Mouse (Mus musculus): ENCODE measurements around the gene Ran.
"Not testable (repeated sequence)": the region's sequence is repeated elsewhere in the genome, so short reads cannot be mapped to it uniquely, and the experiment has no call there.

Gene Ran

GRCm38 (mm10) chr5:129019497-129020299 lies at the start of gene Ran:
Ran (plus strand) TSS chr5:129020069.
- DNase-seq (ENCODE audit: low read depth) = peak; percentile 88

- no peak for DNase-seq (ENCODE audit: low read depth)
Observed at GRCm38 (mm10) chr5:128970878-128971277, 49.0 kb upstream of the Ran start.

GRCm38 (mm10) chr5:128971298-128971697 lies 48.6 kb upstream of the Ran start:
- DNase-seq (ENCODE audit: low read depth) = peak; percentile 33

GRCm38 (mm10) chr5:128976266-128976665 lies 43.6 kb upstream of the Ran start:
- DNase-seq (ENCODE audit: low read depth) = no peak

GRCm38 (mm10) chr5:128977466-128977865 lies 42.4 kb upstream of the Ran start:
- not testable (repeated sequence) for DNase-seq (ENCODE audit: low read depth)

- DNase-seq (ENCODE audit: low read depth) = no peak
Observed at GRCm38 (mm10) chr5:128978957-128979356, 40.9 kb upstream of the Ran start.

GRCm38 (mm10) chr5:128980857-128981256 lies 39.0 kb upstream of the Ran start:
- DNase-seq (ENCODE audit: low read depth) = no peak

GRCm38 (mm10) chr5:128981607-128982006 lies 38.3 kb upstream of the Ran start:
- no peak for DNase-seq (ENCODE audit: low read depth)

- no peak for DNase-seq (ENCODE audit: low read depth)
Observed at GRCm38 (mm10) chr5:128984536-128984935, 35.3 kb upstream of the Ran start.

- no peak for DNase-seq (ENCODE audit: low read depth)
Observed at GRCm38 (mm10) chr5:128985946-128986345, 33.9 kb upstream of the Ran start.

- no peak for DNase-seq (ENCODE audit: low read depth)
Observed at GRCm38 (mm10) chr5:128987141-128987954, 32.5 kb upstream of the Ran start.

- DNase-seq (ENCODE audit: low read depth) = no peak
Observed at GRCm38 (mm10) chr5:129000706-129001468, 19.0 kb upstream of the Ran start.

GRCm38 (mm10) chr5:129002571-129003011 lies 17.3 kb upstream of the Ran start:
- no peak for DNase-seq (ENCODE audit: low read depth)

- DNase-seq (ENCODE audit: low read depth) = no peak
Observed at GRCm38 (mm10) chr5:129005416-129005815, 14.5 kb upstream of the Ran start.

GRCm38 (mm10) chr5:129006031-129006788 lies 13.7 kb upstream of the Ran start:
- DNase-seq (ENCODE audit: low read depth) = no peak

- DNase-seq (ENCODE audit: low read depth) = no peak
Observed at GRCm38 (mm10) chr5:129007105-129007957, 12.5 kb upstream of the Ran start.

GRCm38 (mm10) chr5:129008008-129008407 lies 11.9 kb upstream of the Ran start:
- no peak for DNase-seq (ENCODE audit: low read depth)

GRCm38 (mm10) chr5:129008412-129008826 lies 11.4 kb upstream of the Ran start, which contains the start of gene Stx2:
Stx2 (minus strand) TSS chr5:129008574.
- DNase-seq (ENCODE audit: low read depth) = peak; percentile 63

- DNase-seq (ENCODE audit: low read depth) = no peak
Observed at GRCm38 (mm10) chr5:129009577-129009976, 10.3 kb upstream of the Ran start.

GRCm38 (mm10) chr5:129010937-129011336 lies 8.9 kb upstream of the Ran start:
- no peak for DNase-seq (ENCODE audit: low read depth)
